ENCODE assay signal across 8 mouse cellular contexts in the genomic region with DNA sequence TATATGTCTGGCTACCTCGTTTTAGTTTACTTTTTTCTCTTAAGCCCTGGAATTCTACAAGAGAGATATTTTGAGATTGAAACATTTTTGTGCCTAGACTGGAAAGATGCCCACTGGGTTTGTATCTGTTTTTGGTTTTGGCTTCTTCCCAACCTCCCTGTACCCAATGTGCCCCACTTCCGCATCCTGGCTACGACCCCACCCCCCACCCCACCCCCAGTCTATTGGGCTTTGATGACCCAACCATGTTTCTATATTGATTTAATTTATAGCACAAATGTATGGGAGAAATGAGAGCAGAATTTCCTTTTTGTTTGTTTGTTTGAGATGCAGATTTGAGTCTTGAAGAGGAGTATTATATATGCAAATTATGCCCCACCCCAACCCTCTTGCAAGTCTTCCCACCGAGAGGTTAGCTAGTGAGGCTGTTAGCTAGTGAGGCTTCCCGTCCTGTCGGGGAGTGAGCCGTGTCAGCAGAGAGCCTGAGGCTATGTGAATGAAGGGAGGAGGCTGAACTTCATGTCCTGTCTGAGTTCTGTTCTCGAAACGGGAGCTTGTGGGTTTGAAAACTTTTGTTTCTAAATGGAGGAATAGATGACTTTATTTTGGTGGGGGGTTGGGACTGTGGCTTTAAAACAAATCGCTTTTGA. TPM values are rescaled to one million over a fixed set of nuclear protein-coding genes. Genes with fewer than 3 reads are reported as not detected.
DNase-seq lines count a peak whose midpoint lies in the region; ATAC-seq lines count a peak whose summit lies in the region.
"Not testable (repeated sequence)": the region's sequence is repeated elsewhere in the genome, so short reads cannot be mapped to it uniquely, and the experiment has no call there.

No protein-coding gene starts in this region.

- H3K9ac ChIP-seq in ES-E14 (ENCODE audit: insufficient read depth, low read depth, low read length, poor library complexity, severe bottlenecking), result not testable (repeated sequence)
- peak overlapping the region; percentile 51 for H3K9ac ChIP-seq in forebrain, embryonic 14.5 days (ENCODE audit: low read length)
- H3K9ac ChIP-seq in hindbrain, embryonic 14.5 days, result peak overlapping the region; percentile 94
- peak overlapping the region; percentile 38 for H3K9ac ChIP-seq in neural tube, embryonic 15.5 days (replicated peaks)

- in situ Hi-C loops in ES-E14 (cut with MboI; ENCODE audit: low sequenced_read_pairs in 2 of 2, unreplicated experiment in 2 of 2), result loop anchor here (10.0 to 25.0 kb wide), 3 partner anchors 430 to 713 kb away; partner anchors contain the start of gene Rad52 (in 2 of the 2)

- not testable (repeated sequence) for H3K4me1 ChIP-seq in ES-E14 (ENCODE audit: control insufficient read depth in 2 of 2, insufficient read depth in 2 of 2, low read length in 2 of 2, poor library complexity in 1 of 2)
- H3K4me1 ChIP-seq in forebrain, embryonic 14.5 days (ENCODE audit: control insufficient read depth, insufficient read depth, low read length), result peaks cover 28% of the 10 kb centered on the region
- peaks cover 38% of the 10 kb centered on the region for H3K4me1 ChIP-seq in hindbrain, embryonic 14.5 days (replicated peaks; ENCODE audit: control insufficient read depth, insufficient read depth, low read length)
- H3K4me1 ChIP-seq in limb, embryonic 10.5 days, result peaks cover 65% of the 10 kb centered on the region
- H3K4me1 ChIP-seq in neural tube, embryonic 15.5 days, result peaks cover 70% of the 10 kb centered on the region

- H3K27ac ChIP-seq in ES-E14 (ENCODE audit: insufficient read depth, low read depth, low read length, poor library complexity, severe bottlenecking); forebrain, embryonic 14.5 days (ENCODE audit: low read depth, low read length); hindbrain, embryonic 14.5 days; limb, embryonic 10.5 days; neural tube, embryonic 15.5 days (replicated peaks): not testable (repeated sequence)

- peak overlapping the region; percentile 1 to 35; a peak in 2 of 4 replicates for H3K4me3 ChIP-seq in ES-E14 (ENCODE audit: insufficient read depth in 1 of 2, low read depth in 1 of 2, low read length in 2 of 2, poor library complexity in 1 of 2, severe bottlenecking in 1 of 2)
- peak overlapping the region; percentile 95 for H3K4me3 ChIP-seq in forebrain, embryonic 14.5 days (ENCODE audit: low read depth, low read length)
- H3K4me3 ChIP-seq in hindbrain, embryonic 14.5 days (replicated peaks; ENCODE audit: low read length), result peak overlapping the region; percentile 94
- peak overlapping the region; percentile 84 for H3K4me3 ChIP-seq in limb, embryonic 10.5 days
- H3K4me3 ChIP-seq in neural tube, embryonic 15.5 days (replicated peaks), result peak overlapping the region; percentile 52

- not testable (repeated sequence) for ATAC-seq in forebrain, embryonic 14.5 days; hindbrain, embryonic 14.5 days (ENCODE audit: low FRiP score); neural tube, embryonic 15.5 days (ENCODE audit: low FRiP score)

- WGBS in forebrain, embryonic 14.5 days, result 4% methylated on average over 10 of the region's 10 CpGs
- WGBS in hindbrain, embryonic 14.5 days, result 3% methylated on average over 10 of the region's 10 CpGs
- WGBS in limb, embryonic 10.5 days, result 5% methylated on average over 10 of the region's 10 CpGs
- WGBS in neural tube, embryonic 15.5 days, result 3% methylated on average over 10 of the region's 10 CpGs

- not testable (repeated sequence) for H3K9me3 ChIP-seq in ES-E14 (ENCODE audit: control insufficient read depth, insufficient read depth, low read depth, low read length); forebrain, embryonic 14.5 days (replicated peaks; ENCODE audit: control insufficient read depth, low read length); hindbrain, embryonic 14.5 days (ENCODE audit: control insufficient read depth, low read length); limb, embryonic 10.5 days (replicated peaks); neural tube, embryonic 15.5 days (replicated peaks)

- H3K4me2 ChIP-seq in forebrain, embryonic 14.5 days (ENCODE audit: low read length), result peak overlapping the region; percentile 100
- peak overlapping the region; percentile 97 for H3K4me2 ChIP-seq in hindbrain, embryonic 14.5 days (replicated peaks)
- H3K4me2 ChIP-seq in neural tube, embryonic 15.5 days, result peak overlapping the region; percentile 94

- peaks cover 13% of the 10 kb centered on the region for H3K36me3 ChIP-seq in ES-E14 (ENCODE audit: control insufficient read depth, insufficient read depth, low read length, poor library complexity, severe bottlenecking)
- H3K36me3 ChIP-seq in forebrain, embryonic 14.5 days (ENCODE audit: control insufficient read depth, insufficient read depth, low read length), result peaks cover 29% of the 10 kb centered on the region
- peaks cover 22% of the 10 kb centered on the region for H3K36me3 ChIP-seq in hindbrain, embryonic 14.5 days (replicated peaks; ENCODE audit: control insufficient read depth, insufficient read depth)
- H3K36me3 ChIP-seq in limb, embryonic 10.5 days, result peaks cover 31% of the 10 kb centered on the region
- not testable (repeated sequence) for H3K36me3 ChIP-seq in neural tube, embryonic 15.5 days

- not testable (repeated sequence) for H3K27me3 ChIP-seq in forebrain, embryonic 14.5 days (replicated peaks; ENCODE audit: control insufficient read depth, insufficient read depth, low read length); hindbrain, embryonic 14.5 days (ENCODE audit: control insufficient read depth, insufficient read depth, low read length); limb, embryonic 10.5 days (ENCODE audit: low read depth, poor library complexity, severe bottlenecking); neural tube, embryonic 15.5 days (replicated peaks)

- not testable (repeated sequence) for DNase-seq in ES-E14 (ENCODE audit: low read depth, low spot score); hindbrain, embryonic 14.5 days (ENCODE audit: low spot score); limb, embryonic 10.5 days (ENCODE audit: low spot score)
- peak; percentile 23 to 28 for DNase-seq in cerebellum, adult 18-20 months
- DNase-seq in forebrain, embryonic 14.5 days (ENCODE audit: low spot score), result peak; percentile 48
- peak; percentile 49 for DNase-seq in lung, postnatal 36 days
- peak; percentile 19 for DNase-seq in urinary bladder, postnatal 14 days (ENCODE audit: low spot score)

RNA-seq across cellular contexts. Expression of gene Fbxl14, which starts 2.4 kb away (rescaled TPM):
- 44.1 and 47.9 TPM in 2 replicates for total RNA-seq in ES-E14 (2012; rRNA removed)
- polyA plus RNA-seq in forebrain, embryonic 14.5 days (2014; fragmentation: Nextera tagmentation; extraction: Ambion mirVana), result 6.8 and 7.6 TPM in 2 replicates
- 3.1 and 4.6 TPM in 2 replicates for polyA plus RNA-seq in hindbrain, embryonic 14.5 days (2014; fragmentation: Nextera tagmentation; extraction: Ambion mirVana)
- polyA plus RNA-seq in limb, embryonic 10.5 days (2016; fragmentation: Nextera tagmentation; extraction: Ambion mirVana), result 3.0 and 3.5 TPM in 2 replicates
- polyA plus RNA-seq in neural tube, embryonic 15.5 days (2015; fragmentation: Nextera tagmentation; extraction: Ambion mirVana), result 2.1 and 4.1 TPM in 2 replicates

Comparison
In these comparisons a context has a peak if more than half of its experiments do, and no peak if none do; other contexts are left out.
1. H3K4me3 ChIP-seq: peak in every context shown above with its lines; median percentile 95 in forebrain, embryonic 14.5 days; 94 in hindbrain, embryonic 14.5 days; 84 in limb, embryonic 10.5 days; 52 in neural tube, embryonic 15.5 days; 18 in ES-E14.